Mouse (Mus musculus): ENCODE measurements around the gene Bst1. TPM values are rescaled to one million over a fixed set of nuclear protein-coding genes. Genes with fewer than 3 reads are reported as not detected.

Bst1 gene
- 0.63 and 1.4 TPM in 2 replicates for polyA plus RNA-seq (2012; rRNA removed)

GRCm38 (mm10) chr5:43818695-43819094 lies at the start of gene Bst1:
Bst1 (plus strand) TSS chr5:43818885.

DNA sequence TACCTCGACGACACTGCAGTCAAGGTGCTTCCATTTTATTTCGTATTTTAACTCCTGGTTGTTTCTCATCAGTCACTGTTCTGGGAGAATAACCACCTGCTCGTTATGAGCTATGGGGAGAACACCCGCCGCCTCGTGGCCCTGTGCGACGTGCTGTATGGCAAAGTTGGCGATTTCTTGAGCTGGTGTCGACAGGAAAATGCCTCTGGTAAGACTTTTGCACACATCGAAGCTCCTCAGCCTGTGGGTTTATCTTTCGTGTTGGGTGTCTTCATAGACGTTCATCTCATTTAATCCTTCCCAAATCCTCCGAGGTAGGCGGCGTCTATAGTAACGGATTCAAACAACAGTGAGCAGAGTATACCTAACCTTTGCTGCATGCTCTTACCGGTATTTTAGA lies 2.9 kb downstream of the Bst1 start, which contains the start of gene Fbxl5:
TSS of gene Fbxl5 (minus strand) at position 101 of the 400 bp plus-strand sequence.

GRCm38 (mm10) chr5:43868253-43868652 lies 49.6 kb downstream of the Bst1 start, which contains the start of gene Cd38:
Cd38 (plus strand) TSS chr5:43868553.

Other genes with a start within 250 kb of the Bst1 start
- 5.2 and 6.9 TPM in 2 replicates for gene Cc2d2a, start 156.5 kb upstream of the Bst1 start, polyA plus RNA-seq (2012; rRNA removed)
- gene Fbxl5, start 2.8 kb downstream of the Bst1 start, polyA plus RNA-seq (2012; rRNA removed) = 18.2 and 19.0 TPM in 2 replicates
- 6.4 and 6.5 TPM in 2 replicates for gene Cd38, start 49.7 kb downstream of the Bst1 start, polyA plus RNA-seq (2012; rRNA removed)
- not detected in 2 replicates for gene Gm7879, start 94.3 kb downstream of the Bst1 start, polyA plus RNA-seq (2012; rRNA removed)
- not detected in 2 replicates for gene Fgfbp1, start 162.9 kb downstream of the Bst1 start, polyA plus RNA-seq (2012; rRNA removed)

All from ovary, adult 2 months (tissue).